Mouse (Mus musculus) left cerebral cortex, postnatal 14 days (tissue): Measurements from ENCODE around the gene Acmsd. TPM values are rescaled to one million over a fixed set of nuclear protein-coding genes. Genes with fewer than 3 reads are reported as not detected.
A peak's percentile ranks its signal among the peaks of the same experiment; 100 is the strongest.

ENCODE experiments used
- DNase-seq, 2 experiments: peaks; one replicate each; pipeline ENCODE4 v3.0.0; 2021 to 2022; ENCODE audit warnings: low spot score in 2 of 2, mixed read lengths in 1 of 2
- intact Hi-C: fragments of 180-260 bp; cut with DNase I; formaldehyde crosslinking; loops from one replicate; pipeline ENCODE4 v1.15.1; 2025
- total RNA-seq, 2 experiments: library from RNA; stranded (reverse); gene quantifications; 2 replicates each; pipeline ENCODE4 v1.2.3; 2021

Acmsd gene
- total RNA-seq, 2 experiments from 2014 or later = not detected

DNA sequence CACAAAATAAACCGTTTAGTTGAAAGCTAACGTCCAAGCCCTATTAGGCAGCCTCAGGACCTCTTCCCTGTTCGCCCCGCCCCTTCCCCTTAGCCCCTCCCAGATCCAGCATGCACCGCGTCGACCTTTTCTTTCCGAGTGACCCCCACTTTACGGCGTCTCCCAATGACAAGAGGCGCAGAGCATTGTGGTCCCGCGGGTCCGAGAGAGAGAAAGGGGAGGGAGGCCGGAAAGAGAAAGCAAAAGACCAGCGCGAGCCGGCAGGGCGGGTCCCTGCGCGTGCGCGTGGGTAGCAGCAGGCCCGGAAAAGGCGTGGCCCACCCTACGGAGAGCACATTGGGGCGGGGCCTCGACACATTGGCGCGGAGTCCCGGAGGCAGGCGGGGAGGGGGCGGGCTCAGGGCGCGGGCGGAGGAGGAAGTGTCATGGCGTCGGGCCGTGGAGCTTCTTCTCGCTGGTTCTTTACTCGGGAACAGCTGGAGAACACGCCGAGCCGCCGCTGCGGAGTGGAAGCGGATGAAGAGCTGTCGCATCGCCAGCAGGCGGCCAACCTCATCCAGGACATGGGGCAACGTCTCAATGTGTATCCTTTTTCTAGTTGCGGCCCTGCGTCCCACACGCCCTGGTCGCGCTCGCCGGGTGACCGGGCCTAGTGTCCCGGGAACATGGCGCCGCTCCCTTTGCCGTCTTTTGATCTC lies 44.7 kb downstream of the Acmsd start, which contains the start of gene Ccnt2:
Ccnt2 (plus strand) TSS at position 362 of the 698 bp plus-strand sequence.
- DNase-seq = peak; percentile 99 to 100
- intact Hi-C loops = no loop called here

DNA sequence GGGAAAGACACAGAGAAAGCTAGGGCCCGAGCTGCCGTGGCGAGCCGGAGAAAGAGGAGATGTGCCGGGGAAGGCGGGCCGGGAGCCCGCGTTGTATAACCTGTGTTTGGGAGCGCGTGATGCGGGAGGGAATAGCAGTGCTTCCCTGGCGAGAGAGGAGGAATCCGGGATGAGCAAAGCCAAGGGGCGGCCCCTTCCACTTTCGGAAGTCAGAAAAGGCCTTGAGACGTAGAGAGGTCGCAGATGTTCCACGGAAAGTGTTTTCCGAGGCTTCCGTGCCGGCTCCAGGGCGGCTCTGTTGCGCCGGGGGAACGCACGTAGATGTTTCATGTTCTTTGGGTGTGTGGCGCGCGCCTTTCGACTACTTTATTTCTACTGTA lies 45.3 kb downstream of the Acmsd start:
- DNase-seq = peak in 1 of 2 experiments; percentile 54
- intact Hi-C loops = no loop called here

DNA sequence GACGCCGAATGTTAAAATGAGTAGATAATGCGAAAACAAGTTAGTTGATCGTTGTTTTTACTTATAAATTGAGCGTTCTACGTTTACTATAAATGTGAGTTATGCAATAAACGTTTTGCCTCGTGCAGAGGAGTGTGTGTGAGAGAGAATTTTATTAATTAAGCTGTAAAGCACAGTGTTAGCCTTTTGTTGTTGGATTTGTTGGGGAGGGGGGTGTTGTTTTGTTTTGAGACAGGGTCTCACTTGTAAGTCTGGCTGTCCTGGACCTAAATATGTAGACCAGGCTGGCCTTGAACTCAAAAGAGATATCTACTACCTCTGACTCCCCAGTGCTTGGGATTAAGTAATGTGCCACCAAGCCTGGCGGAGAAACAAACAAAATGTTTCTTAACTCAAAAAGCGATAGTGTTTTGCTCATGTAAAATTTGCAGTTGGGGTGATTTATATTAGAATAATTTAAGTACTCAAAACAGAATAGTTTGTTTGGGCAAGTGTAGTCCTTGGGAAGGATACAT lies 46.0 kb downstream of the Acmsd start:
- intact Hi-C loops = no loop called here
- no peak for DNase-seq

DNA sequence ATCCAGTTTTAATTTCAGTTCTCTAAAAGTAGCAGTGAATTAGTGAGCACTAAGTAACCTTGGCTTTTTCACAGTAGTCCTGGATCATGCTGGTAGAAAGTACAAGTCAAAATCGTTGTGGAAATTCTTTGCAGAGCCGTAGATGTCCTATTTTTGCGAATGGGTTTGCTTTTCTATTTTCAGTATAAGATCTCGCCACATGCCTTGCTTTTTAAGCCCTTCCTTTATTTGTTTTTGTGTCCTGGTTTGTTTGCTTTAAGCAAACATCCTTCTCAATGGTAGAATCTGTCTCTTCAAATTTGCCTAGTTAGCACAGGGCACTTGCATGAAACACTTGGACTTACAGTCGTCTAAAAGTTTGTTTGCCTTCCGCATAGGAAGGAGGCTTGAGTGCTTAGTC lies 47.0 kb downstream of the Acmsd start:
- intact Hi-C loops = no loop called here
- DNase-seq = no peak

DNA sequence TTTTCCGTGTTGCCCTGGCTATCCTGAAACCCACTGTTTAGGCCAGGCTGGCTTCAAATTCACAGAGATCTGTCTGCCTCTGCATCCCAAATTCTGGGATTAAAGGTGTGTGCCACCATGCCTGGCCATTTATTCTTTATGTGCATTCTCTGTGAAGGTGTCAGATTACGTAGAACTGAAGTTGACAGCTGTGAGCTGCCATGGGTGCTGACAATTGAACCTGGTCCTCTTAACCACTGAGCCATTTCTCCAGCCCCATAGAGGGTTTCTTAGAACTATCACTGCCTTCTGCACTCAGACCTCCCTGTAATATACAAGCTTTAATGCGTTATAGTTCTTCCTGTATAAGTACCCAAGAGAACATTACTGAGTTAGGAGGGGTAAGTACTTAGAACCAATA lies 49.4 kb downstream of the Acmsd start:
- intact Hi-C loops = no loop called here
- DNase-seq = no peak

DNA sequence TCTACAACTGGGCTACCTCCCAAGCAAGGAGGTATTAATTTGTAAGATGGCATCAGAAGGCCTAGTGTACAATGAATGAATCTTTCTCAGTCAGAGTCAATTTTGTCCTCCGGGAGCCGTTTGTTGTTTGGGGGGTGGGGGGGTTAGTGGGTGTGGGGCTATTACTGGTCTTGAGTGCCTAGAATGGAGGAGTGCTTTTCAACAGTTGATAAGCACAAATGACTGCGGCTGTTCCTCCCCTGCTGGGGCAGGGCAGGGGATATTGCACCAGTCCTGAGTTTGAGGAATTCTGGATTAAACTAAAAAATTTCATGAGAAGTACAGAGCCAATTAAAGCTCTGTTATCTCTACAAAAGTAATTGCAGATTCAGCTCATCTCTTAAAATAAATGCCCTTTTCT lies 50.9 kb downstream of the Acmsd start:
- intact Hi-C loops = no loop called here
- no peak for DNase-seq

DNA sequence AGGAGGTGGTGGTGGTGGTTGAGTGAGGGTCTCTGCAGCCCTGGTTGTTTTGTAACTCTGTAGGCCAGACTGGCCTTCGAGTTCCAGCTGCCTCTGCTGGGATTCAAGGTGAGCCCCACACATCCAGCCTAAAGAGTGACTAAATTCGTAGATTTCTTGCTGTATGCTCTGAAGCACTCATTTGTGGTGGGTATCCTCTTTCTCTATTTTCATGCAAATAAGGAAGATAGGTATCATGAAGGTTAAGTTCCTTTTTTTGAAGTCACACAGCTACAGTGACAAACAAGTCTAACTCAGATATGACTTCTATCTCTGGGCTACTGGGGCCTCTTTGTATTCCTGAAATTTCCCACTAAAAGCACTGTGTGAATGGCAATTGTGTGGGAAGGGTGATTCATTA lies 51.6 kb downstream of the Acmsd start:
- intact Hi-C loops = no loop called here

DNA sequence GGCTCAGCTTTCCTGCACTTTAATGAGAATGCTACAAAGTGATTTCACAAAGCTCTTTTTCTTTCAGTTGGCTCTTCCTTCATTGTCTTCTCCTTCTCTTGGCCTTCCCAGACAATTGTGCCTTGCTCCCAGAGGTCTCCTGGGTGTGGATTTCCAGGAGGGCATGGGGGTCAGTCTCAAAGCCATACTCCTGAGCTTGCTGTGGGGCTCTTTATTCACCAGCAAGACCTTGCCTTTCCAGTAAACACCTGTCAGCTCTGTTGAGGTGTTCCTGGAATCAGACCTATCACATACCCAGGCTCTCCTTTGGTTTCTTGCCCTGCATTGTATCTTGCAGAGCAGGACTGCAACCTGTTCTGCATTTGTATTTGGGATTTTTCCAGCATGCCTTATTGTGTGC lies 54.6 kb downstream of the Acmsd start:
- intact Hi-C loops = no loop called here
- no peak for DNase-seq

More for the DNA sequence above, 51.6 kb downstream of the Acmsd start:
- DNase-seq = no peak

DNA sequence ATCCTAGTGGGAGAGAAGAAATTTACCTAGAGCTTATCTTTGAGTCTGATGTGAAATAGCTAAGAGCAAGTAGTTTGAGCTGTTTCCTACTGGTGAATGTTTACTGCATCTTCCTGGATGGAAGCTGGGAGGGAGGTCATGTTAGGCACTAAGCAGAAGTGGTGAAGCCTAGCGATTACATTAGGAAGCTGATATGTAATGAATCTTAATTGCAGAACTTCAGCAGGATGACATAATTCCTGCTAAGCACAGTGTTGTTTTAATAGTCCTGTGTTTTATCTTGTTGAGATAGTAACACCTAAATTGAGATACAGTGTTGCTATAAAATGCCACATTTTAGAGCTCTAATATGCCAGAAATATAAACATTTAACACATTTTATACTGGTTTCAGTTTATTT lies 56.7 kb downstream of the Acmsd start:
- no peak for DNase-seq
- intact Hi-C loops = no loop called here

DNA sequence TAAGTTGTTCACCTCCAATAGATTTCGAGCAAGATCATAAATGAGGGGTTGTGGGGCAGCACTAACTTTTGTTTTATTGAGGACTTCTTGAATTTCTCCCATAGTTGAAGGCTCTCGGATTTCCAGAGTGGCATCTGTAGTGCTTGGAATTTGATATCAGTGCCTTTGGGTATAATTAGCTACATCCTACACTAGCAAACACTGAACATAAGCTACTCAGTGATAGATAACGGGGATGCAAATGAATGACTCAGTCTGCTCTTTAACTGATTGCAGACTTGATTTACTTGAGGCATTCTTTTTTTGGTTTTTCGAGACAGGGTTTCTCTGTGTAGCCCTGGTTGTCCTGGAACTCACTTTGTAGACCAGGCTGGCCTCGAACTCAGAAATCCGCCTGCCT lies 59.7 kb downstream of the Acmsd start:
- DNase-seq = no peak
- intact Hi-C loops = no loop called here

DNA sequence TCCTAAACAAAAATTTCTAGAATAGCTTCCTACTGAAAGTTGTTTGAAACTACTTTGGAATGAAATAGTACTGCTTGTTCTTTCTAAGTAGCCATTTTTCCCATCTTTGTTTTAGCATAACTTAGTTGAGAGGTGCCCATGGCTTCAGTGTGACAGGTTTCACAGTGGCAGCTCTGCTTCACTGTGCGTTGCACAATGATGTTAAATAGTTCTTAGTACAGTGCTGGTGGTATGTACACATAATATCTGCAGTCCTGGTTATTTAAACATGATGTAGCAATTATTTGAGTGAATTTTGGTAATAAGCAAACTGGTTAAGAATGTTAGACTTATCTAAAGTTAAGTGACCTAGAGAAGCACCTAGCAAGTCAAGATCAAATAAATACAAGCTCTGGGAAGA lies 64.2 kb downstream of the Acmsd start:
- intact Hi-C loops = no loop called here
- DNase-seq = no peak

DNA sequence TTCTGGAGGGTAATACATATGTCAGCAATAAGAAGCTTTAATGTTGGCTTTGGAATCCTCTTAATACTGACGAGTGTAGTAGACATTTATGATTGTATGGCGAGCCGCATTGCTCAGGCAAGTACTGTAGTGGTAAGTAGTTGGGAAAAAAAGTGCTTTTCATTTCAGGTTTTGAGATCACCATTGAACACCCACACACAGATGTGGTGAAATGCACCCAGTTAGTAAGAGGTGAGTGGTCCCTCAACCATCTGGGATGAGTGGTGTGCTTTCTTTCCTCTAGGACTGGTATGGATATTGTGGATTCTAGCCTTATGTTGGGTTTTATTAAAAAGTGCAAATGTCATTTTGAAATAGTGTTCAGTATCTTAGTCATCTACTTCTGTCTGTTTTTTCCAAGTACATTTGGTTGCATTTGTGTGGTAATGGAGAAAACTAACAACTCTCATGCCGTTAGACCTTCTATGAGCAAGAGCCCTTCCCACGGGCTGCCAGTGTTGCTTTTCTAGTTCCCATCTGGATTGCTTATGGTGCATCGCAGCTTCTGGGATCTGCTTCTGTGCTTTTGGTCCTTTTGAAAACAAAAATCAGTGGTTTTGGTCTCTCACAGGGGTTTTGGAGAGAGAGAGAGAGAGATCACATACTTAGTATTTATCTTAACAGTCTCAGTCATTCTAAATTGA lies 66.0 kb downstream of the Acmsd start:
- no peak for DNase-seq
- intact Hi-C loops = no loop called here

DNA sequence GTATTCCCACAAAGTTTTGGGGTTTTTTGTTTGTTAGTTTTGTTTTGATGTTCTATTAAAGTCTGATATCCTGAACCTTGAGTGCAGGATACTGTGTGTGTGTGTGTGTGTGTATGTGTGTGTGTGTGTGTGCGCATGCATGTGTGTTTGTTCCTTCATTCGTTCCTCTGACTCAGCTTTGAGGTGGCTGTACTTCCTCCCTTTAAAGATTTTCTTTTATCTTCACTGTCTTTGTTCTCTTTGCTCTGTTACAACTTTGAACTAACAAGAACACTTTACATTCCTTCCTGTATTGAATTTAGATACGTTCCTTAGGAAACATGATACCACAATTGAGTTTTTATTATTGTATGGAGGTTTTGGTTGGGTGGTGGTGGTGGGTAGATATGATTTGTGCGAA lies 67.1 kb downstream of the Acmsd start:
- intact Hi-C loops = no loop called here
- DNase-seq = no peak

DNA sequence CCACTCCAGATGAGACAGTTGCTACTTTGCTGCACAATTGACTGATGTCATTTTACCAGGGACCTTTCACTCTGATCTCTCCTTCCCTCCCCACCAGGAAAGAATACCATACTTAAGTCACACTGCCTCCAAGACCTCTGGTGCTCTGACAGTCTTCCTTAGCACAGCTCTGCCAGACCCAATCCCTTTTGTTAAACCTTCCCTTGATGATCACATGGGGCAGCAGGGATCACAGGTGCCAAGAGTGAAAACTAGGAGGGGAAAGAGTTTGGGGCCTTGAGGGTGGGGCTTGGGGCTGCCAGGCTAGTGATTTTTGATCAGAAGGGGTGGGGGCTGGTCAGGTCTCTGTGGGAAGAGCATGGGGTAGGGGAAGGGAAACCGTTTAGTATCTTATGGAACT lies 67.5 kb downstream of the Acmsd start:
- intact Hi-C loops = no loop called here
- no peak for DNase-seq

DNA sequence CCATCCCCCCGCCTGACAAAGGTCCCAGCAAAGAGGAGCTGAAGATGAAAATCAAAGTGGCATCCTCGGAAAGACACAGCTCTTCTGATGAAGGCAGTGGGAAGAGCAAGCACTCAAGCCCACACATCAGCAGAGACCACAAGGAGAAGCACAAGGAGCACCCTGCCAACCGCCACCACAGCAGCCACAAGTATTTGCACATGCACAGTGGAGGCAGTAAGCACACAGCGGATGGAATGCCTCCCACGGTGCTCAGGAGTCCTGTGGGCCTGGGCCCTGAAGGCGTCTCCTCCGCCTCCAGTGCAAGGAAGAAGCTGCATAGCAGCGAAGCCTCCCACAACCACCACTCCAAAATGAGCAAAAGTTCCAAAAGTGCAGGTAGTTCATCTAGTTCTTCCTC lies 73.7 kb downstream of the Acmsd start:
- DNase-seq = no peak
- intact Hi-C loops = no loop called here

DNA sequence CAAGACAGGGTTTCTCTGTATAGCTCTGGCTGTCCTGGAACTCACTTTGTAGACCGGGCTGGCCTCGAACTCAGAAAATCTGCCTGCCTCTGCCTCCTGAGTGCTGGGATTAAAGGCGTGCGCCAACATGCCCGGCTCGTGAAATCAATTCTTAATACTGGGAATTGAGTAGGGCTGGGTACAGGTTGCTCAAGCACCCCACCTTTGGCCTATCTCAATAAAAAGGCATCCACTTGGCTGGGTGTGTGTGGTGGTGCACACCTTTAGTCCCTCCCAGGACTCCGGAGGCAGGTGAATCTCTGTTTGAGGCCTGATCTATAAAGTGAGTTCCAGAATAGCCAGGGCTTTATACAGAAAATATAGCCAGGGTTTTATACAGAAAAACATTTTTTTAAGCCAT lies 79.5 kb downstream of the Acmsd start:
- intact Hi-C loops = no loop called here
- DNase-seq = no peak

DNA sequence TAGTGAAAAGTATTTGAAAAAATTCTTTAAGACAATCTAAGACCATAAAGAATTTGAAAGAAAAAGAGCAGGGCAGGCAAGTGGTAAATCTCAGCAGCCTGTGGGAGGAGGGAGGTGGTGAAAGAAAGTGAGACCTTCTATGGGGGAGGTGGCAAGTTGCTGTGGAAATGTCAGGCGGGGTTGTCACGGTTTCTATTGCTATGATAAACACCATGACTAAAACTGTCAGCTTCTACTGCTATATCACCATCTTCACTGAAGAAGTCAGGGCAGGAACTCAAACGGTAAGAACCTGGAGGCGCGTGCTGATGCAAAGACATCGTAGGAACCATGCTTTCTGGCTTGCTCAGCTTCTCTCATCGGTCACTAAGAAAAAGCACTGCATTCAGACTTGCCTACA lies 83.7 kb downstream of the Acmsd start:
- DNase-seq = peak; percentile 34 to 57
- intact Hi-C loops = no loop called here

DNA sequence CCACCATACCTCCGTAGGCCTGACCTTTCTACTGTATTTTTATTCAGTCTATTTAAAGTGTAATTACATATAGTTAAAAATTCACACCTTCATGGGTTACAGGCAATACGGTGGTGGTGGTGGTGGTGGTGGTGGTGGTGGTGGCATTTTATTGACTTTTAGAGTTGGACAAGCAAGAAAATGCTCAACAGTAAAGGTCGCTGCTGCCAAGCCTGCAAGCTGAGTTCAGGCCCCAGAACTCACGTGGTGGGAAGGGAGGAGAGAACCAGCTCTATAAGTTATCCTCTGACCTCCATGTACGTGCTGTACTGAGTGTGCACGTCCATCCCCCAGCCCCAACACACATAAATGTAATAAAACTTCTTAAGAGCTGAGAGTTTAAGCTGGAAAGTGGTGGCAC lies 87.2 kb downstream of the Acmsd start:
- no peak for DNase-seq
- intact Hi-C loops = no loop called here
